Mouse (Mus musculus) embryonic facial prominence, embryonic 10.5 days (tissue): Measurements from ENCODE around the gene Zfp691. TPM values are rescaled to one million over a fixed set of nuclear protein-coding genes. Genes with fewer than 3 reads are reported as not detected.

Experiments used
- DNase-seq: peaks from one replicate; pipeline ENCODE4 v3.0.0-alpha.2; 2017; ENCODE audit warnings: low spot score
- H3K27ac ChIP-seq: fragments of 300-500 bp; sonication (generic); replicated peaks from 2 replicates; pipeline ENCODE4 v1.5.1; 2016; ENCODE audit warnings: mild to moderate bottlenecking
- H3K27me3 ChIP-seq: fragments of 300-500 bp; sonication (generic); replicated peaks from 2 replicates; pipeline ENCODE4 v1.6.1; 2016; ENCODE audit warnings: low read depth, mild to moderate bottlenecking; ENCODE audit not compliant: poor library complexity, severe bottlenecking
- H3K36me3 ChIP-seq: fragments of 300-500 bp; sonication (generic); replicated peaks from 2 replicates; pipeline ENCODE4 v1.6.1; 2016; ENCODE audit warnings: mild to moderate bottlenecking, moderate library complexity
- H3K4me1 ChIP-seq: fragments of 300-500 bp; sonication (generic); 2 replicates; pipeline ENCODE4 v1.6.1; 2016
- H3K4me3 ChIP-seq: fragments of 300-500 bp; sonication (generic); 2 replicates; pipeline ENCODE4 v1.5.1; 2016; ENCODE audit warnings: mild to moderate bottlenecking, moderate library complexity
- H3K9me3 ChIP-seq: fragments of 300-500 bp; sonication (generic); 2 replicates; pipeline ENCODE4 v1.6.1; 2016; ENCODE audit warnings: mild to moderate bottlenecking
- WGBS: fragments of 180-500 bp; shearing (Covaris S2); methylation state at CpG from one replicate; pipeline ENCODE4 v1.1.7; 2016; 5-methylcytosine and 5-hydroxymethylcytosine counted together
- polyA plus RNA-seq: library from polyadenylated mRNA; unstranded; fragments of >200 nt; fragmentation: Nextera tagmentation; extraction: Ambion mirVana; gene quantifications from 2 replicates; pipeline ENCODE4 v1.2.1, GENCODE M21; 2016

The Zfp691 gene
- polyA plus RNA-seq, 1 experiment from 2014 or later: 11.4 TPM

GRCm38 (mm10) chr4:119133860-119134259 is 40.1 kb downstream of the Zfp691 start:
- H3K4me1 ChIP-seq: peaks cover 14% of the 10 kb centered on the region
- H3K4me3 ChIP-seq: no peak overlapping the region
- H3K27me3 ChIP-seq: no peaks in the 10 kb centered on the region
- 92% methylated on average over 13 of the region's 13 CpGs for WGBS
- DNase-seq: no peak
- H3K36me3 ChIP-seq: peaks cover 89% of the 10 kb centered on the region
- no peaks in the 10 kb centered on the region for H3K9me3 ChIP-seq
- H3K27ac ChIP-seq: no peak overlapping the region

GRCm38 (mm10) chr4:119133306-119133705 is 40.7 kb downstream of the Zfp691 start:
- Histone ChIP-seq H3K4me3 (no peak overlapping the region), H3K27me3 (no peaks in the 10 kb centered on the region), H3K27ac (no peak overlapping the region), H3K9me3 (no peaks in the 10 kb centered on the region), H3K36me3 (peaks cover 95% of the 10 kb centered on the region), H3K4me1 (peaks cover 9% of the 10 kb centered on the region)
- no peak for DNase-seq
- 92% methylated on average over 13 of the region's 13 CpGs for WGBS

- no peak overlapping the region for H3K27ac ChIP-seq
- WGBS: 84% methylated on average over 8 of the region's 8 CpGs
- H3K4me3 ChIP-seq: no peak overlapping the region
- no peak for DNase-seq
- no peaks in the 10 kb centered on the region for H3K9me3 ChIP-seq
- no peaks in the 10 kb centered on the region for H3K27me3 ChIP-seq
- H3K36me3 ChIP-seq: peaks cover 100% of the 10 kb centered on the region
- H3K4me1 ChIP-seq: peaks cover 3% of the 10 kb centered on the region; the same call in 1 of the 2 replicates
Observed at GRCm38 (mm10) chr4:119131189-119131910, 42.6 kb downstream of the Zfp691 start.

- 90% methylated on average over 1 of the region's 1 CpGs for WGBS
- H3K36me3 ChIP-seq: peaks cover 100% of the 10 kb centered on the region
Observed at GRCm38 (mm10) chr4:119129096-119129495, 44.9 kb downstream of the Zfp691 start.

GRCm38 (mm10) chr4:119128547-119128946 is 45.4 kb downstream of the Zfp691 start:
- peaks cover 100% of the 10 kb centered on the region for H3K36me3 ChIP-seq

More at GRCm38 (mm10) chr4:119129096-119129495, 44.9 kb downstream of the Zfp691 start:
- H3K27ac ChIP-seq: no peak overlapping the region
- H3K27me3 ChIP-seq: no peaks in the 10 kb centered on the region
- no peak overlapping the region for H3K4me3 ChIP-seq
- H3K9me3 ChIP-seq: no peaks in the 10 kb centered on the region
- H3K4me1 ChIP-seq: peaks cover 20% of the 10 kb centered on the region
- DNase-seq: no peak

GRCm38 (mm10) chr4:119127229-119127628 is 46.8 kb downstream of the Zfp691 start:
- WGBS: 78% methylated on average over 6 of the region's 6 CpGs
- no peak overlapping the region for H3K4me3 ChIP-seq
- no peak for DNase-seq
- no peak overlapping the region for H3K27ac ChIP-seq
- peaks cover 24% of the 10 kb centered on the region for H3K4me1 ChIP-seq
- no peaks in the 10 kb centered on the region for H3K9me3 ChIP-seq
- H3K27me3 ChIP-seq: no peaks in the 10 kb centered on the region
- peaks cover 100% of the 10 kb centered on the region for H3K36me3 ChIP-seq

More at GRCm38 (mm10) chr4:119128547-119128946, 45.4 kb downstream of the Zfp691 start:
- DNase-seq: no peak
- no peak overlapping the region for H3K27ac ChIP-seq
- H3K4me3 ChIP-seq: no peak overlapping the region
- H3K27me3 ChIP-seq: no peaks in the 10 kb centered on the region
- H3K4me1 ChIP-seq: peaks cover 24% of the 10 kb centered on the region
- 84% methylated on average over 7 of the region's 7 CpGs for WGBS
- no peaks in the 10 kb centered on the region for H3K9me3 ChIP-seq

GRCm38 (mm10) chr4:119125577-119126270 is 48.3 kb downstream of the Zfp691 start:
- WGBS: 84% methylated on average over 9 of the region's 9 CpGs
- H3K27ac ChIP-seq: 0 out of 2 replicates have a peak overlapping the region, but pooled peaks have one; percentile 10
- DNase-seq: no peak
- peaks cover 100% of the 10 kb centered on the region for H3K36me3 ChIP-seq
- peaks cover 36% of the 10 kb centered on the region for H3K4me1 ChIP-seq
- H3K4me3 ChIP-seq: no peak overlapping the region
- H3K27me3 ChIP-seq: no peaks in the 10 kb centered on the region
- no peaks in the 10 kb centered on the region for H3K9me3 ChIP-seq

- Histone ChIP-seq H3K36me3 (peaks cover 100% of the 10 kb centered on the region), H3K27ac (no peak overlapping the region; the same call in 1 of the 2 replicates), H3K27me3 (no peaks in the 10 kb centered on the region), H3K4me3 (no peak overlapping the region), H3K4me1 (peaks cover 39% of the 10 kb centered on the region), H3K9me3 (no peaks in the 10 kb centered on the region)
- 72% methylated on average over 2 of the region's 2 CpGs for WGBS
- no peak for DNase-seq
Observed at GRCm38 (mm10) chr4:119124771-119125273, 49.2 kb downstream of the Zfp691 start.

- 67% methylated on average over 4 of the region's 4 CpGs for WGBS
- DNase-seq: no peak
- H3K9me3 ChIP-seq: no peaks in the 10 kb centered on the region
- peaks cover 55% of the 10 kb centered on the region for H3K4me1 ChIP-seq
- H3K27ac ChIP-seq: no peak overlapping the region
- H3K36me3 ChIP-seq: peaks cover 99% of the 10 kb centered on the region
- H3K27me3 ChIP-seq: no peaks in the 10 kb centered on the region
- no peak overlapping the region for H3K4me3 ChIP-seq
Observed at GRCm38 (mm10) chr4:119121249-119121648, 52.7 kb downstream of the Zfp691 start.

GRCm38 (mm10) chr4:119120095-119120494 is 53.9 kb downstream of the Zfp691 start:
- no peaks in the 10 kb centered on the region for H3K9me3 ChIP-seq
- WGBS: 92% methylated on average over 6 of the region's 6 CpGs
- H3K36me3 ChIP-seq: peaks cover 99% of the 10 kb centered on the region
- H3K27me3 ChIP-seq: no peaks in the 10 kb centered on the region
- no peak overlapping the region for H3K4me3 ChIP-seq
- DNase-seq: no peak
- peaks cover 60% of the 10 kb centered on the region for H3K4me1 ChIP-seq
- H3K27ac ChIP-seq: no peak overlapping the region
